Mouse (Mus musculus): ENCODE data around the gene Ogfod2.

GRCm38 (mm10) chr5:124075716-124076115 is 36.4 kb upstream of the Ogfod2 start:
- TF ChIP-seq EP300 (optimal IDR thresholded peaks at IDR 0.05) = no peak
- no peak for TF ChIP-seq CTCF (IDR thresholded peaks at IDR 0.05; ENCODE audit: low read depth)

Measured in stomach, postnatal 0 days (tissue).